Mouse (Mus musculus) fat pad, adult 2 months (tissue): Measurements from ENCODE around the gene Ubr7.

Experiments used
- DNase-seq: peaks from one replicate; pipeline ENCODE4 v3.0.0-alpha.2; 2011; ENCODE audit warnings: low read depth, low spot score; ENCODE audit errors: extremely low read depth

Gene Ubr7

DNA sequence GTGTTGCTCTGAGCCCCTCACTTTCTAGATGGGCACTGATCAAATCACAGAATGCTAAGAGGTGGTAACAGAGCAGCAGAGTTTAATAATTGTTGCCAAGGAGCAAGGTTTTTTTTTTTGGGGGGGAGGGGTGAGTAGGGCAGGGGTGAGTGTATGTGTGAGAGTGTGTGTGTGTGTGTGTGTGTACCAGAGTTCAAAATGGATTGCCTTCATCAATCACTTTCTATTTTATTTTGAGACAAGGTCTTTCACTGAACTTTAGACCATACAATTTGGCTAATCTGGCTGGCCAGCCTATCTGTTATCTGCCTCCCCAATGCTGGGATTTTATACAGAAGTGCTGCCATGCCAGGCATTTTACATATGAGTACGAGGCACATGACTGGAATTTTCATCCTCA lies 57.1 kb downstream of the Ubr7 start:
- no peak for DNase-seq

DNA sequence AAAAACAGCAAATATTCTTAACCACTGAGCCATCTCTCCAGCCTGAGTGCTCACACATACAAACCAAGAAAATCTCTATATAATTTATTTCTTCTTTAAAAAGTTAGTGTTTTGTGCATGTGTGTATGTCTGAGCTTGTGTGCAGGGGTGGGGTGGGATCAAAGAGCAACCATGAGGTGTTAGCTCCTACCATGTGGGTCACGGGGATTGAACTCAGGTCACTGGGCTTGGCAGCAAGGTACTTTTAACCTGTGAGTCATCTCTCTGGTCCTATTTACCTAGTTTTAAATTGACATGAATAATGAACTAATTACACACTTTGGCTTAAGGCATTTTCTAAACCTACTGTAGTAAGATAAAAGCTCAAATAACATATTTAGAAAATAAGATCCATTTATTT lies 68.6 kb downstream of the Ubr7 start:
- DNase-seq = no peak

DNA sequence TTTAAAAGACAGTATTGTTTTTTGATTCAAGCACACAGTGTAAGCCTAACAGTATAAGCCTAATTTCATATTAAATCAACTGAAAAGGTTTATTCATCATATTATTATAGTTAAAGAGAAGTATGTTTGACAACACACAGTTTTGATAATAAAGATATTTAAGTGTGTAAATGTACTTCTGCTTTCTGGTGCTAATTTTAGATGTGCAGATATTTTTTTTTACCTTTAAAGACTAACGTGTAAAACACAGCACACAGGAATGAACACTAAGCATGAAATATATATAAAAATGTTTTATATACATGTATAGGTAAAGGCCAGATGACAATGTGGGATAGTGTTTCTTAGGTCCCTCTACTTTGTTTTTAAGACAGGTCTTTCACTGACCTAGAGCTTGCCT lies 69.4 kb downstream of the Ubr7 start:
- no peak for DNase-seq
